Mouse (Mus musculus) brain, embryonic 14.5 days (tissue): ENCODE results near the gene AI837181.

Experiments
- CTCF ChIP-seq: fragments of 200-500 bp; IDR thresholded peaks from 2 replicates; pipeline ENCODE4 v1.5.1; 2012; ENCODE audit warnings: inconsistent platforms, mild to moderate bottlenecking, moderate library complexity, borderline replicate concordance; ENCODE audit not compliant: insufficient read depth, insufficient read length; ENCODE audit errors: extremely low read depth
- POLR2A ChIP-seq: fragments of 200-500 bp; IDR thresholded peaks from 2 replicates; pipeline ENCODE4 v1.6.1; 2012; ENCODE audit warnings: mild to moderate bottlenecking, inconsistent platforms, borderline replicate concordance; ENCODE audit not compliant: poor library complexity, insufficient read depth, insufficient read length, severe bottlenecking; ENCODE audit errors: extremely low read depth

- no peak for TF ChIP-seq CTCF
- TF ChIP-seq POLR2A, result peak; percentile 40; the same call in 1 of the 2 replicates
Observed at GRCm38 (mm10) chr19:5388588-5389242, 36.2 kb upstream of the AI837181 start, which contains the start of gene Sart1.
